Mouse (Mus musculus): ENCODE measurements at regions not wholly inside any gene's neighbourhood (a gene's known extent, or its start where the extent isn't known, plus 50 kb on each side); places are given as distances from the start of the nearest gene placed in this dataset.

DNA sequence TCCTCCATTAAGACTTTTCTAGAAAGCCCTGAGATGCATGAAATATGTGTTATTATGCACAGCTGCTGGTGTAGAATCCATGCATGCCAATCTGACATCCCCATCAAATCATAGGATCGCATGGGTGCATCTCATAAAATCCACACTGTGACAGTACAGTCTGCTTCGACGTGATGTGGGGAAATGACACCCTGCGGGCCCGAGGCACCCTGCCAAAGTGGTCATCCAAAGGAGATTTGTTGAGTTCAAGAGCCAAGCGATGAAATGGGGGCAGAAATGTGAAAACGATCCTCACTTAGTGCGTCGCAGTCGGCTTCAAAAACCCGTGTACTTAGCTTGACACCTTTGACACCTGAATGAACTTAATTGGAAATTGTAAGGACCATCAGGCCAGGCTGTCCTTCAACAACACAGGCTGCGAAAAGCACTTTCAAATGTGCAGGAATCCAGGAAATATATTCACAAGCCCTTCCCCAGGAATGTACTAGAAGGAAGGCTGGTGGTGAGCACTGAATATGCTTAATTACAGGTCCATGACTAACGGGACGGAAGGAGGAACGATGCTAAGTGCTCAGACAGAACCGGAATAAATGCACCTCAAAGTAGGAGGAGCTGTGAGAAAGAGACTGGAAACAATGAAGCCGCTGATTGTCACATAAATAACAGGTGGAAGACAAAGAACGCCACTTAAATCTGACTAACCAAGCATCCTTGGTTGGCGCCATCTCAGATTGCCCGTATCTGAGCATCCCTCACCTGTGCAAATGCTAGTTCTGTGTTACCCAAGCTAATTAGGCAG lies 60.9 kb upstream of the Ppp2r5c start:
- DNase-seq, result no peak
- intact Hi-C loops (cut with DNase I), result no loop called here

GRCm38 (mm10) chr12:110387056-110387455 lies 59.9 kb upstream of the Ppp2r5c start:
- intact Hi-C loops (cut with DNase I), result no loop called here
- no peak for DNase-seq

DNA sequence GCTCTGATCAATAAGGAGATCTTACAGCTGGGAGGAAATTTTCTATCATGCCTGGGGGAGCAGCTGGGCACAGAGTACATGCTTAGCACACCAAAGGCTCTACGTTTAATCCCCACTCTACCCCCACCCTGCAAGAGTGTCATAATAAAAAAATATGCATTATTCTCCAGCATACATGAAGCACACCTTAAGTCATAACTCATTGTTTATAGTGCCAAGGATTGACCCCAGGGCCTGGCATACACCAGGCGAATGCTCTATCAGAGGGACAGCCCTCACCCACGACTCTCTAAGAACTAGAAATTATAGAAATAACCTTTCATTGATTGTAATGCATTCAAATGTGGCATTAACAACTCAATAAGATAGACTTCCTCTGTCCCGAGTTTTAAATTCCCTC lies 59.4 kb upstream of the Ppp2r5c start:
- no peak for DNase-seq
- intact Hi-C loops (cut with DNase I), result no loop called here

DNA sequence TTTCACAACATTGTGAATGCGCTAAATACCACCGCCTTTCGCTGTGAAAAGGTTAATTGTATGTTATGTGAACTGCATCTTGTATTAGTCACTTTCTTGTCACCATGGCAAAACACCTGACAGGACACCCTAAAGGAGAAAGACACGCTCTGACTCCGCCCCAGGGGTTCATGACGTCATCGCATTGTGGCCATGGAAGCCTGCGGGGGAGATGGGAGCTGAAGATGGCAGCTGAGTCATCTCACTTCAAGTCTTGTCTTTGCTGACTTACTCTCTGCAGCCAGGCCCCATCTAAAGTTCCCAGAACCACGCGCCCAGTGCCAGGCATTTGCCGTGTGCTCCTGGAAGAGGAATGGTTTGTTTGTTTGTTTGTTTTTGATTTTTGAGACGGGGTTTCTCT lies 57.5 kb upstream of the Ppp2r5c start:
- intact Hi-C loops (cut with DNase I), result no loop called here
- no peak for DNase-seq

GRCm38 (mm10) chr12:110391464-110391863 lies 55.5 kb upstream of the Ppp2r5c start:
- DNase-seq, result no peak
- intact Hi-C loops (cut with DNase I), result no loop called here

DNA sequence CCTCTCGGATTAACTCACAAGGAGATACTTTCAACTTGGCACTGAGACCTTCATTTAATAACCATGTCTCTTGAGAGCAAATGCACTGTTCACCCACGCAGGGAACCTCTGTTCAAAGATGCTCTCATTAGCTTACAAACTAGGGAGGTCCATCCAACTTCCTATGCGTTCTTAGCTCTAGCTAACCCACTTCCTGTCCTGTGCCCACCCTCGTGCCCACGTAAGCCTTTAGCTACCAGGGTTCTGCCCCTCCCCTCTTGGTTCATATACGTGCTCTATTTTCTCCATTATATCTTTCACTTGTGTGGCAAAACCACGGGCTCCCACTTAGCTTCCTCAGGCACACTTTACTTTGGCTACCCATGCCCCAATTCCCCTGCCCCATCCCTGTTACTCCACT lies 53.4 kb upstream of the Ppp2r5c start:
- DNase-seq, result no peak

More for the DNA sequence above, 53.4 kb upstream of the Ppp2r5c start:
- intact Hi-C loops (cut with DNase I), result no loop called here

All from heart, postnatal 14 days (tissue).